Mouse (Mus musculus): ENCODE data around the gene Nol4l. TPM values are rescaled to one million over a fixed set of nuclear protein-coding genes. Genes with fewer than 3 reads are reported as not detected.

Gene Nol4l
- total RNA-seq, 2 experiments from 2014 or later = 65.4 to 66.8 TPM

DNA sequence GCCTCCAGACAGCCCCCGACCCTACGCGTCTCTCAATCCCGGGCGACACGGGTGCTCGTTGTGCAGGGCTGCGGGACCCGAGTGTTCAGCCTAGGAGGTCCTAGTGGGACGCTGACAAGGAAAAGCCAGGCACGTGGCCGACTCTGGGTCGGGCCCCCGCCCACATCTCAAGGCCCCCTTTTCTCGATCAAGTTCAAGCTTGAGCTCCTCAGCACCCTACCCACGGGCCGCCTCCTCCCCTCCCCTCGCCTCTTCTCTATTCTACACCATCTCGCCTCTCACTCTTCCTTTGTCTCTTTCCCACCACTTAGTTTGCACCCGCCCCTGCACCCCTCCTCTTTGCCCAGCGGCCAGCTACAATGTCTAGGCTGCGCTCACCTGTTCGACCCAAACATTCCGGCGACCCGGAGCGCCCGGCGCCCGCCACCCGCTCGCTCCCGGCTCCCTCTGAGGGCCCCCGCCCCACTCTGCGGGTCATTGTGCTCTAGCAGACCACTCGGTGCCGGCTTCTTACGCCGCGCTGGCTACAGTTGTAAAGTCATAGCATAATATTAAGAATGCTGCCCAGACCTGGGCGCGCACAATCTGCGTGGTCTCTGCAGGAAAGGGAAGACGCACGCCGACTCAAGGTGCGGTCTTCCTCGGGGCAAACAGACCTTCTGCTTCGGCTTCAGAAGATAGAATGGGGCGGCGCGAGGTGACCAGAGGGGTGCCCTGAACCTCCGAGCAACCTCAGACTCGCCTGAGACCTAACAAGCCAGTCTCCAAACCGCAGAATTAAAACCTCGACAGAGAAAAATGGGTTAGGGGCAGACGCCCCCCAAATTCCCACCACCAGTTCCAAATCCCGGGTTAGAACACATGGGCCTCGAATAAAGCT, 84.4 kb downstream of the Nol4l start:
- no peak for DNase-seq (ENCODE audit: low spot score in 2 of 2)

GRCm38 (mm10) chr2:153444254-153445136, 85.3 kb downstream of the Nol4l start:
- peak; percentile 60 to 75 for DNase-seq (ENCODE audit: low spot score in 2 of 2)

GRCm38 (mm10) chr2:153443434-153444240, 86.1 kb downstream of the Nol4l start:
- no peak for DNase-seq (ENCODE audit: low spot score in 2 of 2)

GRCm38 (mm10) chr2:153442720-153443119, 87.1 kb downstream of the Nol4l start:
- DNase-seq (ENCODE audit: low spot score in 2 of 2) = no peak

GRCm38 (mm10) chr2:153441228-153441627, 88.5 kb downstream of the Nol4l start:
- DNase-seq (ENCODE audit: low spot score in 2 of 2) = no peak

GRCm38 (mm10) chr2:153440755-153441154, 89.0 kb downstream of the Nol4l start:
- DNase-seq (ENCODE audit: low spot score in 2 of 2) = no peak

- DNase-seq (ENCODE audit: low spot score in 2 of 2) = no peak
Measured at GRCm38 (mm10) chr2:153437306-153437659, 92.5 kb downstream of the Nol4l start.

DNA sequence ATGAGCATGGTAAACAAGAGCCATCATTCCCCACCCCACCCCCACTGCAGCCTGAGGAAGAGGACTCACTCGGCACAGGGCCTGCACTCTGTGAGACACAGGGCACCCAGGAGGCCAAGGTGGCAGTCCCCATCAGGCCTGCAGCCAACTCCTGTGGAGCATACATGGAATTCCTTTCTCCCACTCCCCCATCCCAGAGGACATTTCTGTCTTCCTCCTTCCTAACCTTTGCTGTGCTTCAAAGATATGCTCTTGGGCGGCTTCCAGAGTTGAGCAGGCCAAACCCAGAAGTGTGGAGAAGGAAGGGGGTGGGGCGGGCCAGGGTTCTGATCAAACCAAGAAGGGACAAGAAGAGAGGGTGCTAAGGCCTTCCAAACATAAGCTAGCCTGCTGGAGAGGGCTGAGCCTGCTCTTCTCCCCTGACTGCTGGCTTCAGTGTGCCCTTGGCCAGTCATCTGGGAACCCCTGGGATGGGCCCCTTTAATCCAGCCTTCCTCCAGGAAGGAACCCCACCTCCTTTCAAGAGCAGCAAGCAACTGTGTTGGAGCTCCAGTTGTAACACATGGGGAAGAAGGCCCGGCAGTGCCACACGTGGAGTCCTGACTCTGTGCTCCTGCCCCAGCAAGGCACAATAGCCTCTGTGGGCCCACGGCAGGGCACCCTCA, 93.0 kb downstream of the Nol4l start:
- DNase-seq (ENCODE audit: low spot score in 2 of 2) = no peak

DNA sequence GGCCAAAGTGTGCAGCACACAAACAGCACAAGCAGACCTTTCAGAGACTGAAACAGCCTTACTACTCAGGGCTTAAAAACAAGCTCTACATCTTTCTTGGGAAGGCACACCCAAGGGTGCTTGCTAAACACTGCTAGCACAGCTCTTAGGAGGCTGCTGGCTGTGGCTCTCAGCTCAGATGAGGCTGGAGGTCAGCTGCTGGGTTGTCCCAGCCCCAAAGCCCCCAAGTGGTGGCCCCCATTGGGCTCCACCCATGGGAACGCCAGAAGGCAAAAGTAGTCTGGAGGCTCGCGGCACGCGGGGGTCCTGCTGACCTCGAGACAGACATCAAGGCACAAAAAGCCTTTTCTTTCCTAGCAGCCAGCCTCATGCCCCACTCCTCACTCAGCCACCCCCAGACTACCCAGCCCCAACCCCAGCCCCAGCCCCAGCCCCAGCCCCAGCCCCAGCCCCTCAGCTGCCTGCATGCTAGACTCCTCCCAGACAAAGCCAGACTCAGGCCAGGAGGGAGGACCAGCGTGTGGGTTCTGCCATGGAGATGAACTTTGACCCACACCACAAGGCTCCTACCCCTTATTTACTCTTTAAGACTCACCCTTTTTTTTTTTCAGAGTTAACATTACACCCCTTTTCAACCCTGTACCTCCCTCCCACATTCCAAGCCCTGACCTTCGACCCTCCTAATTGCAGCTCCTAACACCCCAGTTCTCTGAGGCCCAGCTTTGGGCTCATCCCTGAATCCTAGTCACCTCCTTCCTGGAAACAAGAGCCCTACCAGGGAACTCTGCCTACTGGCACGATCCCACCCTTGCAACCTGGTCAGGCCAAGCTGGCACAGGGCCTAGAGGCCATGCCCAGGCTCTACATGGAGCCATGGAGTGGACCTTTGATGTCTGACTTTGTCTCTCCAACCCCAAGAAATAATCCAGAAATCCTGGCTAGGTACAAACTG, 94.6 kb downstream of the Nol4l start:
- no peak for DNase-seq (ENCODE audit: low spot score in 2 of 2)

DNA sequence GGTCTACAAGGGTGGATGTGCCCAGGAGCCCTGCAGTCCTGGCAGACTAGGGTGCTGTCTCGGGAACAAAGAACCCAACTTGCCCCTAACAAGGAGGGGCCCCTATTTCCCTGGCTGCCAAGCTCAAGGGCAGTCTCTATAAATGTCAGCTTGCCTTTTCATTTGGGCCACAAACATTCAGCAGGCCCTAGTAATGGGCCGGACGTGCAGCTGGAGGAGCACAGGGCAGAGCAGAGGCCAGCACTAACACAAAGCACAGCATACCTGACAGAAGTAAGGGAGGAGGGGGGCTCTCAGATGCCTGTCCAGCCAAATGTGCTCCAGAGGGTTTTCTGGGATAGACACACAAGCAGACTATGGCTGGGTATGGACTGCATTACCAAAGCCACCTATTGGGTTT, 95.9 kb downstream of the Nol4l start:
- no peak for DNase-seq (ENCODE audit: low spot score in 2 of 2)

DNA sequence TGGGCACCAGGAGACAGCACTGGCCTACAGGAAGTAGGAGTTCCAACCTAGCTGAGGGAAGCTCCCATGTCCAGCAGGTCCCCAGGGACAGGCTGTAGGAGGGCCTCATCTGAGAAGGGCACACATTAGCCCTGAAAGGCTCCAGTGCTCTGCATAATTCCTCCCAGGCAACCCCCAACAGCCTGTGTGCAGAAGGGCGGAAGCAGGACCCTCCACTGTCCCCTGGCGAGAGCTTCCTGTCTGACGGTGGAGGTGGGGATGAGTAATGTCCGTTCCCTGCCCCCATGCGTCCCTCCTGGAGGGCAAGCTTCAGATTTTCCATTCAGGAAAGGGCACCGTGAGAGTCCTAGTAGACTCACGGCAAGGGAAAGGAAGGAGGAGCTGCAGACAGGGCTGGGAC, 97.3 kb downstream of the Nol4l start:
- no peak for DNase-seq (ENCODE audit: low spot score in 2 of 2)

DNA sequence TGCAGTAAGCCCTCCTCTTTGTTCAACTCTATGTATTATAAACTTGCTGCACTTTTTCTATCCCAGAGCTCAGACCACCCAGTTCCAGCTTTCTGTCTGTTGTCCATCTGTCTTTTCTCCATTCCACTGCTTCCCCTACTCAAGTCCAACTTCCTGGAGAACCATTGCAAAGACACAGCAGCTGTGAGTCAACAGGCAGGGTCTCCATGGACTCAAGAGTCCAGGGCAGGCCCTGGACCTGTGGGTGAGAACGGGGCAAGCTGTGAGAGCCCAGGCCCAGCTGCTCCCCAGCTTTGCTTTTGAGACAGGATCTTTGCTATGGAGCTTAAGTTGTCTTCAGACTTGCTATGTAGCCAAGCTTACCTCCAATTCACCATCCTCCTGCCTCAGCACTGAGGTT, 99.2 kb downstream of the Nol4l start:
- DNase-seq (ENCODE audit: low spot score in 2 of 2) = no peak

DNA sequence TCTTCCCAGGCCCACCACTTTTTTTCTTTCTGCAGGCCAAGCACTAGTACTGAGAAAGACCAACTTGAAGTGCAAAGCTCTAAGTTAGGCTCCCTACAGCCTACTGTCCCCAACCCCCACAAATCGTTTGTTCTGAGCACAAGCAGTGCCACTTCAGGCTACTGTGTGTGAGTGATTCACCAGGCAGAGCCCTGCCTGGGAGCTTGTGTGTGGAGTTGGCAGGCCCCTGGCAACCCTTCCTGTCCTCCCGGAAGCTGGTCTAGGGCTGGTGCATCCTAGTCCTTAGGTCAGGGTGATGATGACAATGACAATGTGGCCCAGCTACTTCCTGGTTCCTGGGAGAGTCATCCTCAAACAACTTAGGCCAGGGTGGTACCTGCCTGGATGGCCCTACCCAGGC, 101.3 kb downstream of the Nol4l start:
- no peak for DNase-seq (ENCODE audit: low spot score in 2 of 2)

DNA sequence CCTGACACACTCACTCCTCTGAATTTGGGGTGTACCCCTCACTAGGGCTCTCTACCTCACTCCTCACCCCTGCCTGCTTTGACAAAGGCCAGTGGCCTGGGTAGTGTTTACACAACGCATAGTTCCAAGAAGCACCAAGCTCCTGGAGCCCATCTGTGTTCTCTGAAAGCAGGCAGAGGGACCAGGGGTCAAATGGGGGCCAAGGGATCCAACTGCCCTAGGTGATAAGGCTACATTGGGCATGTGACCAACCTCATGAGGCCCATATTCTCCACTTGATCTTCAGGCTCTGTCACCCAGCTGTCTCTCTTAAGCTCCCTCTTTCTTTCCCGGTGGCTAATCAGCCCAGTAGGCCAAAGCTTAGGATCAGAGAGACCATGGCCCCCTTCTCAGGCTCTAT, 102.8 kb downstream of the Nol4l start:
- DNase-seq (ENCODE audit: low spot score in 2 of 2) = no peak

DNA sequence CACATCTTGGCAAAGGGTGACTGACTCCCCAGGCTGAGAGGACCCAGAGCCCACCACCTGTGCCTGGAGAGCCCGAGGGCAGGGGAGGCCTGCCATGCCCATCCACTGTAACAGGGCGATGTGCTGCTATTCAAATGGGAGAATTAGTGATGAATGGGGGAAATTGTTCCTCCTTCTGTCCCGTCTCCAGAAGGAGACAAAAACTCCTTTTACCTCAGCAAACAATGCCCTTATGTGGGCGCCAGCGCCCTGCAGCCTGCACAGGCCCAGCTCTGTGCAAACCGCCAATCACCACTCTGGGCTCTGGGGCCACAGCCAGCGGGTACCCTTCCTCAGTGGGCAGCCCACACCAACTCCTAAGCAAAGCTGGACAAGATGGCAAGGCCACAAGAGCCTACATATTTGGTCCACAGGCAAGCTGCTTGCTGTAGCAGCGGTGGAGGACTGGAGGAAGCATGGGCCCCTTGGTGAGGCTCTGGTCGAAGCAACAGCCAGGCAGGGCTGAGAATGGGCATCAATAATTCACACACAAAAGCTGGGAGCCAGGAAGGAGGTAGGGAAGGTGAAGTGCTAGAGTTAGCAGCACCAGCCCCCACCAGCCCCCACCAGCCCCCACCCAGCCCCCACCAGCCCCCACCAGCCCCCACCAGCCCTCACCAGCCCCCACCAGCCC, 103.6 kb downstream of the Nol4l start:
- peak; percentile 60 to 63 for DNase-seq (ENCODE audit: low spot score in 2 of 2)

DNA sequence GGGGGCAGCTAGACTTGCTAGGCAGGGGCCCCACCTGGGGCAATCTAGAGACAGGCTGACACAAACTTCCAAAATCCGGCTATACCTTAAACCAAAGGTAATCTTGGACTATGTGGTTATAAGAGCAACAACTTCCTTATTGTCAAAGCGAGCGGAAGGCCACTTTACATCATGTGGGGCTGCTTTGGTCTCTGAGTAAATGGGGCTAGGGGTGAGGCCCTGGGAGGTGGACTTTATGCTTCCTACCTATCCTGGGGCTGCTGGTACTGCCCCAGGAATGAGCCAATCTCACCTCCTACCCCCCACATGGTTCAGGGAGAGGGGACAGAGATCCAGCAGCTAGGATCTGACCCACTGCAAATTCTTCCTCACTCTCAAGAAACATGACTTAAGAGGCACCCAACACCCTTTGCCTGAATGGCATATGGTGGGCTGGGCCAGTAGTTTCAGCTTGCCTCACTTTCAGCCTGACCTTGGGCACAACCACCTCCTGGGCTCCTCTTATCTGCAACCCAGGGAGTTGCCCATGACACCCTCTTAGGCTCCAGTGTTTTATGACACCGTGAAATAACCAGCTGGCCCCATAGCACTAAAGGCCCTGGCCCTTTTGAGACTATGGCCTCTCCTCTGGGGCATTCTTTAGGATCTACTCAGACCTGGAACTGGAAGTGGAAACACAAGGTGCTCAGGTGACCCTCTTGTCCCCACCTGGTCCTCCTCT, 104.5 kb downstream of the Nol4l start:
- DNase-seq (ENCODE audit: low spot score in 2 of 2) = no peak

DNA sequence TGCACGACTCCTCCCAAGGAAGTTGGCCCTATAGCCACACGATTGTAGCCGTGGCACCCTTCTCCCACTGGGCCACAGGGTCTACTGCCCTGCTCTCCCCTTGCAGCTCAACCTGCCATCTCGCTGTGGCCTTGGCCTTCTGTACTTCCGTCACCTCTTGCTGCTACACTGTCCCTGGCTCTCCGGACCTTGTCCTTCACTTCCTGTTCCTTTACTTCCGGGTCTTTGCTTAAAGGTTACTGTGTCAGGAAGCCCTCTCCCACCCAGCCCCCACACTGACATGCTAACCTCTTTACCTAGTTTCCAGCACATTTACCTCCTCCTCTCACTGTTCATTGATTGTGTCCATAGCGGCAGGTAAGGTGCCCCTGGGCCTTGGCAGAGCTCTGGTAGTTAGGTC, 105.2 kb downstream of the Nol4l start:
- DNase-seq (ENCODE audit: low spot score in 2 of 2) = no peak

DNA sequence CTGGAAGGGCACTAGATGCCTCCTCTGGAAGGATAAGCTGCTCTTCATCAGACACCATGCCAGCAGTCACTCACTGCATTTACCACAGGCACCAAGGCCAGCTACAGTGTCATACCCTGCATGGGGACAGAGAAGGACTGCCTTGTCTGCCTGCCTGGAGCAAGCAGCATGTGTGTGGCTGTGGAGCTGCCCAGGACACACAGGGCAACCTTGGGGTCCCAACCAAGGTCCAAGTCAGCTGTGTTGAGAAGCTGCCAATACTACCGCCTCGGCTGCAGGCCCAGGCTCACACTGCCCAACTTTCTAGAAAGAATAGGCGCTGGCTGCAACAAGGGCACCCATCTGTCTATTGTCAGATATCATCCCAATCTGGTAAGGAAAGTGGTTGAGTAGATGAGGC, 106.7 kb downstream of the Nol4l start:
- DNase-seq (ENCODE audit: low spot score in 2 of 2) = no peak

DNA sequence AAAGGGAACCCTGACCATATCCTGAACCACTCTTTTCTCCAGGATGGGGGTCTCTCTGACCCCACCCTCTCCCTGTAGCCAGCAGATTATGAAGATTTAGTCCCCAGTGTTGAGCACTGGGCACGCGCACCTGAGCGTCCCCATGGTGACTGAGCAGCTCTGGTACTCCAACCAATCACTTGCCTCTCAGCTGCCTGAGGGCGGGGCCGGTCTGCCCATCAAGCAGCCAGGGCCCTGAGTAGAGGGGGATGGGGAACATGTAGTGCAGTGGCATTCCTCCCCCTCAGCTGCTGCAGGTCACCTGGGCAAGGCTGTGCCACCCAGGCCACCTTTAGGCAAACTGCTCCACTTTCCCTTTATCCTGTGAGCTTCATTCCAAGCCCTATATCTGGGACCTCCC, 107.7 kb downstream of the Nol4l start:
- peak in 1 of 2 experiments; percentile 60 for DNase-seq (ENCODE audit: low spot score in 2 of 2)

Data from layer of hippocampus, postnatal 10 days (tissue).